In genomic region chr17:9068859-9069602, GRCm38 (mm10) we compare ENCODE assay signal across 26 mouse cellular contexts.
DNase-seq lines count a peak whose midpoint lies in the region; ATAC-seq and TF ChIP-seq lines count a peak whose summit lies in the region.
"Had no signal": no experiment of that assay in that cellular context is flagged by ENCODE, and none has a peak within 500 bp of the region (broad histone marks: within the 10 kb centered on the region; RNA-seq: fewer than 3 reads in every experiment).

No protein-coding gene starts in this region.

- no peaks in the 10 kb centered on the region for H3K9me3 ChIP-seq in forebrain, embryonic 14.5 days (replicated peaks; ENCODE audit: control insufficient read depth, low read length)
- no peaks in the 10 kb centered on the region for H3K9me3 ChIP-seq in forebrain, embryonic 12.5 days
- H3K9me3 ChIP-seq in forebrain, postnatal 0 days (ENCODE audit: low read length), result no peaks in the 10 kb centered on the region
- H3K9me3 ChIP-seq in forebrain, embryonic 10.5 days, result no peaks in the 10 kb centered on the region
- H3K9me3 ChIP-seq: embryonic facial prominence, embryonic 12.5 days; embryonic facial prominence, embryonic 15.5 days; heart, embryonic 10.5 days; heart, embryonic 13.5 days had no signal

- H3K27me3 ChIP-seq in forebrain, embryonic 14.5 days (replicated peaks; ENCODE audit: control insufficient read depth, insufficient read depth, low read length), result no peaks in the 10 kb centered on the region
- no peaks in the 10 kb centered on the region for H3K27me3 ChIP-seq in forebrain, embryonic 12.5 days
- H3K27me3 ChIP-seq in forebrain, postnatal 0 days (ENCODE audit: insufficient read depth, low read length), result no peaks in the 10 kb centered on the region
- H3K27me3 ChIP-seq in forebrain, embryonic 10.5 days (ENCODE audit: poor library complexity, severe bottlenecking), result no peaks in the 10 kb centered on the region
- H3K27me3 ChIP-seq: embryonic facial prominence, embryonic 12.5 days; embryonic facial prominence, embryonic 15.5 days; heart, embryonic 13.5 days had no signal

- H3K27ac ChIP-seq in forebrain, embryonic 14.5 days (ENCODE audit: low read depth, low read length), result no peak overlapping the region
- H3K27ac ChIP-seq in forebrain, embryonic 12.5 days, result no peak overlapping the region
- no peak overlapping the region for H3K27ac ChIP-seq in forebrain, postnatal 0 days (ENCODE audit: low read depth, low read length)
- H3K27ac ChIP-seq in forebrain, embryonic 10.5 days, result no peak overlapping the region
- H3K27ac ChIP-seq: embryonic facial prominence, embryonic 12.5 days; embryonic facial prominence, embryonic 15.5 days; heart, adult 2 months; heart, embryonic 10.5 days; heart, embryonic 13.5 days; hindbrain, embryonic 14.5 days; hindbrain, postnatal 0 days had no signal

- no peaks in the 10 kb centered on the region for H3K36me3 ChIP-seq in forebrain, embryonic 14.5 days (ENCODE audit: control insufficient read depth, insufficient read depth, low read length)
- H3K36me3 ChIP-seq in forebrain, embryonic 12.5 days (replicated peaks), result no peaks in the 10 kb centered on the region
- H3K36me3 ChIP-seq in forebrain, postnatal 0 days (ENCODE audit: insufficient read depth), result no peaks in the 10 kb centered on the region
- no peaks in the 10 kb centered on the region for H3K36me3 ChIP-seq in forebrain, embryonic 10.5 days (replicated peaks)
- H3K36me3 ChIP-seq: embryonic facial prominence, embryonic 12.5 days; embryonic facial prominence, embryonic 15.5 days; heart, embryonic 10.5 days; heart, embryonic 13.5 days had no signal

- no peaks in the 10 kb centered on the region for H3K4me1 ChIP-seq in forebrain, embryonic 14.5 days (ENCODE audit: control insufficient read depth, insufficient read depth, low read length)
- H3K4me1 ChIP-seq in forebrain, embryonic 12.5 days, result no peaks in the 10 kb centered on the region
- H3K4me1 ChIP-seq in forebrain, postnatal 0 days (ENCODE audit: insufficient read depth), result 0 out of 2 replicates have a peak, but pooled peaks cover 5% of the 10 kb centered on the region
- no peaks in the 10 kb centered on the region for H3K4me1 ChIP-seq in forebrain, embryonic 10.5 days
- H3K4me1 ChIP-seq: embryonic facial prominence, embryonic 12.5 days; embryonic facial prominence, embryonic 15.5 days; heart, embryonic 10.5 days; heart, embryonic 13.5 days had no signal

- WGBS in forebrain, embryonic 14.5 days, result 79% methylated on average over 5 of the region's 5 CpGs
- WGBS in forebrain, embryonic 12.5 days, result 89% methylated on average over 5 of the region's 5 CpGs
- 50% methylated on average over 5 of the region's 5 CpGs for WGBS in forebrain, postnatal 0 days
- WGBS in forebrain, embryonic 10.5 days, result 90% methylated on average over 5 of the region's 5 CpGs

- H3K4me3 ChIP-seq in forebrain, embryonic 14.5 days (ENCODE audit: low read depth, low read length), result no peak overlapping the region
- H3K4me3 ChIP-seq in forebrain, embryonic 12.5 days (replicated peaks), result no peak overlapping the region
- no peak overlapping the region for H3K4me3 ChIP-seq in forebrain, postnatal 0 days (ENCODE audit: low read depth, low read length)
- no peak overlapping the region for H3K4me3 ChIP-seq in forebrain, embryonic 10.5 days
- H3K4me3 ChIP-seq: embryonic facial prominence, embryonic 12.5 days; embryonic facial prominence, embryonic 15.5 days; heart, adult 2 months; heart, embryonic 10.5 days; heart, embryonic 13.5 days had no signal

- peak; percentile 63 for DNase-seq in forebrain, embryonic 14.5 days (ENCODE audit: low spot score)
- DNase-seq in forebrain, postnatal 0 days, result peak; percentile 70
- no peak for DNase-seq in forebrain, embryonic 10.5 days (ENCODE audit: extremely low spot score, low spot score)
- peak; percentile 6 to 8 for DNase-seq in layer of hippocampus, postnatal 36 days
- DNase-seq in layer of hippocampus, postnatal 25 days (ENCODE audit: extremely low spot score in 1 of 2, low spot score in 1 of 2), result no peak
- DNase-seq: adrenal gland, adult 8-10 months; adrenal gland, postnatal 25 days; cerebellum, adult 11 months; cerebellum, adult 2 months; cerebellum, adult 9-11 months; cerebellum, postnatal 25 days; gastrocnemius, postnatal 10 days; gastrocnemius, postnatal 36 days; heart, adult 2 months; heart, postnatal 14 days; heart, postnatal 4 days had no signal

- H3K4me2 ChIP-seq in forebrain, embryonic 14.5 days (ENCODE audit: low read length), result no peak overlapping the region
- H3K4me2 ChIP-seq in forebrain, embryonic 12.5 days, result no peak overlapping the region
- 0 out of 2 replicates have a peak overlapping the region, but pooled peaks have one; percentile 13 for H3K4me2 ChIP-seq in forebrain, postnatal 0 days (ENCODE audit: low read depth)
- H3K4me2 ChIP-seq: embryonic facial prominence, embryonic 12.5 days; embryonic facial prominence, embryonic 15.5 days; heart, embryonic 13.5 days; hindbrain, embryonic 14.5 days had no signal

- no peak for ATAC-seq in forebrain, embryonic 14.5 days
- no peak for ATAC-seq in forebrain, embryonic 12.5 days (ENCODE audit: low FRiP score)
- peak; percentile 86 for ATAC-seq in forebrain, postnatal 0 days
- ATAC-seq: activated CD4-positive, CD25-positive, alpha-beta regulatory T cell, adult 4 months; hindbrain, postnatal 0 days; inflammation-experienced regulatory T-cells, adult 6 months; intestine, embryonic 16.5 days had no signal

- TF ChIP-seq CTCF in forebrain, postnatal 0 days (IDR thresholded peaks at IDR 0.05; ENCODE audit: low read depth), result no peak

- H3K9ac ChIP-seq in forebrain, embryonic 14.5 days (ENCODE audit: low read length), result no peak overlapping the region
- H3K9ac ChIP-seq in forebrain, embryonic 12.5 days, result no peak overlapping the region
- no peak overlapping the region for H3K9ac ChIP-seq in forebrain, postnatal 0 days
- H3K9ac ChIP-seq: embryonic facial prominence, embryonic 12.5 days; embryonic facial prominence, embryonic 15.5 days; heart, embryonic 13.5 days; hindbrain, embryonic 14.5 days had no signal

Comparison
In these comparisons a context has a peak if more than half of its experiments do, and no peak if none do; other contexts are left out.
1. DNase-seq: peak in forebrain, embryonic 14.5 days (single experiment), forebrain, postnatal 0 days (single experiment) and layer of hippocampus, postnatal 36 days (2 of 2); none in forebrain, embryonic 10.5 days (single experiment) and layer of hippocampus, postnatal 25 days (0 of 2).